Mouse (Mus musculus) bone marrow, adult 2 months (tissue): ENCODE results near the gene Sec61g. TPM values are rescaled to one million over a fixed set of nuclear protein-coding genes. Genes with fewer than 3 reads are reported as not detected.
A peak's percentile ranks its signal among the peaks of the same experiment; 100 is the strongest.

Source experiments
- H3K27ac ChIP-seq: fragments of 200-500 bp; 2 replicates; pipeline ENCODE4 v1.5.1; 2012; ENCODE audit warnings: low read depth, mild to moderate bottlenecking, control low read depth, inconsistent platforms, low read length; ENCODE audit not compliant: control insufficient read depth, poor library complexity, insufficient read depth
- H3K4me1 ChIP-seq: fragments of 200-500 bp; 2 replicates; pipeline ENCODE4 v1.6.1; 2011; ENCODE audit warnings: low read length; ENCODE audit not compliant: control insufficient read depth, insufficient read depth
- H3K4me3 ChIP-seq: fragments of 200-500 bp; replicated peaks from 2 replicates; pipeline ENCODE3; 2011; ENCODE audit warnings: mild to moderate bottlenecking, low read depth, low read length, control low read depth; ENCODE audit not compliant: control insufficient read depth
- CTCF ChIP-seq: fragments of 200-500 bp; IDR thresholded peaks from 2 replicates; pipeline ENCODE4 v1.5.1; 2011; ENCODE audit warnings: low read length, control low read depth; ENCODE audit not compliant: control insufficient read depth, insufficient read depth
- POLR2A ChIP-seq: fragments of 200-500 bp; IDR thresholded peaks from 2 replicates; pipeline ENCODE4 v1.6.1; 2011; ENCODE audit warnings: low read depth, mild to moderate bottlenecking, control low read depth, low read length, borderline replicate concordance; ENCODE audit not compliant: control insufficient read depth
- WGBS: fragments of 180-500 bp; shearing (Covaris S2); methylation state at CpG from one replicate; pipeline ENCODE4 v1.1.7; 2018; 5-methylcytosine and 5-hydroxymethylcytosine counted together
- polyA plus RNA-seq: library from polyadenylated mRNA; stranded (reverse); fragments of >200 nt; gene quantifications from 2 replicates; pipeline ENCODE4 v1.2.4, GENCODE M21; 2011; ENCODE audit warnings: low replicate concordance; ENCODE audit not compliant: missing spikeins, insufficient read depth, insufficient read length

Sec61g gene
- 36.9 and 44.4 TPM in 2 replicates for polyA plus RNA-seq

DNA sequence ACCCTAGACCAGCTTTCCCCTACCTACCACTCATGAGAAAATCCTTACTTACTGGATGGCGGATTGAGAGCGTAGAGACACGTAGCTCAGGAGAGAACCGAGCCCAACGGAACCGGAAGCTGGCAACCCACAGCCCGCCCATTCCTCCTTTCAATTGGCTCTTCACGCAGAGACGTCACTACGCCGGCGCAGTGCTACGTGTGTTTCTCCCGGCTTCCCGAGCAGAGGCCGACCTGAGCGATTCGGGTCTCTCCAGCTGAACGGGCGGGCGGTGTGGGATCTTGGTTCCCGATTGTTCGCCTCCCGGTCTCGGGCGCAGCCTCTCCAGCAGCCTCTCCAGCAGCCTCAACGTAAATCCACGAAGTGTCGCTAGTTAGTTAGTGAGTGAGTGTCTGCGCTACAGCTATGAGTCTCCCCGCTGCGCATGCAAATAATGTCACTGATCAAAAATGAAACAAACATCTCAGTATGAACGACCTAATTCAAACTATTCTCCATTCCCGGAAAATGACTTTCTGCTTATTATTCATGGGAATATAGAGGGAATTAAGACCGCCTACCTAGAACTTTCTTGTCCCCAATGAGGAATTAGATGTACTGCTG, at the start of gene Sec61g:
TSS of gene Sec61g (minus strand) at position 433 of the 603 bp plus-strand sequence.
- peak; percentile 95 for TF ChIP-seq POLR2A
- no peak for TF ChIP-seq CTCF
- peak within 1 kb of the TSS; percentile 89 for H3K27ac ChIP-seq
- no peaks in the 10 kb centered on the region for H3K4me1 ChIP-seq
- H3K4me3 ChIP-seq, result peak within 1 kb of the TSS; percentile 99
- WGBS, result under 1% methylated on average over 35 of the region's 35 CpGs

DNA sequence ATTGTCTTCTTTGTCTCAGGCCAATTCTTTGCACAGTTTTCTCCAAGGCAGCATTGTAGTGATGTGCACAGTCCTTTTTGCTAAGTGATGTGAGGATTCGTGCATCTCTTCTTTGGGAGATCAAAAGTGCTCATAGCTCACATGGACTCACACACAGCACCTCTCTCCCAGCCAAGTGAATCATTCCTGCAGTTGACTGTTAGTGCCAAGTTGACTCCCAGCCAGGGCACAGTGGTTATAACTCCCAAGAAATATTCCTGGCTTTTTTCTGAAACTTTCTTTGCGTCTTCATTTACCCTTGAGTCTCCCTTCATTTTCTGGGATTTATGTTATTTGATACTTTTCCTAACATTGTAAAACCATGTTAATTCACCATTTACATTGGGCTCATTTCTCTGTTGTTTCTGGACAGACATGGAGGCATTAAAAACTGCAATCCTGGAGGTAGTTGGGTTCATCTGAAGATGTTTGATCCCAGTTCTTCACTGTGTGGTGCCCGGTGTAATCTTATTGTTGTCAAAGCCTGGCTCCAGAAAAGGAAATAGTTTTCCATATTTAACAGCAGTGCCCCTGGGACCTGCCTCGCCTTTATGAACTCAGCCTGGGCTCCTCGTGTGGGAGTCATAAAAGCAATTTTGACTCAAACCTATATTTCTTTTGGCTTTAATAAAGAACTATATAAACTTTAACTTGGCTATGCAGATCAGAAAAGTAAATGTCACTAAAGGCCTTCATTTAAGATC, 38.3 kb upstream of the Sec61g start:
- Histone ChIP-seq H3K4me1 (no peaks in the 10 kb centered on the region), H3K4me3 (no peak overlapping the region), H3K27ac (no peak overlapping the region)
- WGBS, result 69% methylated on average over 5 of the region's 5 CpGs
- TF ChIP-seq POLR2A, result no peak
- no peak for TF ChIP-seq CTCF

DNA sequence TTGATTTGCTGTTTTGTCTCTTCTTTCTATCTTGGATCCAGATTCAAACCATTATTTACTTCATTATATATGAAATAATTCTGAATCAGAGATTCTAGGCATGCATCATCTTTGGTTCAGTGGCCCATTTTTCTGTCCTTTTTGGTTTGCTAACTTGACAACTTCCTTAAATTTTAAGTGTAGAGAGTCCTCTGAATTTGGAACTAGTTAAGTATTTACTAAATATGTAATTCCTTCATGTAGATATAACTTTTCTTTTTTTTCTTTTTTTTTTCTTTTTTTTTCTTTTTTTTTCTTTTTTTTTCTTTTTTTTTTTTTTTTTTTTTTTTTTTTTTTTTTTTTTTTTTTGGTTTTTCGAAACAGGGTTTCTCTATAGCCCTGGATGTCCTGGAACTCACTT, 29.1 kb upstream of the Sec61g start:
- WGBS, result 80% methylated on average over 1 of the region's 1 CpGs
- H3K4me1 ChIP-seq, result no peaks in the 10 kb centered on the region
- no peak overlapping the region for H3K4me3 ChIP-seq
- TF ChIP-seq CTCF (no peak), POLR2A (no peak)
- no peak overlapping the region for H3K27ac ChIP-seq

DNA sequence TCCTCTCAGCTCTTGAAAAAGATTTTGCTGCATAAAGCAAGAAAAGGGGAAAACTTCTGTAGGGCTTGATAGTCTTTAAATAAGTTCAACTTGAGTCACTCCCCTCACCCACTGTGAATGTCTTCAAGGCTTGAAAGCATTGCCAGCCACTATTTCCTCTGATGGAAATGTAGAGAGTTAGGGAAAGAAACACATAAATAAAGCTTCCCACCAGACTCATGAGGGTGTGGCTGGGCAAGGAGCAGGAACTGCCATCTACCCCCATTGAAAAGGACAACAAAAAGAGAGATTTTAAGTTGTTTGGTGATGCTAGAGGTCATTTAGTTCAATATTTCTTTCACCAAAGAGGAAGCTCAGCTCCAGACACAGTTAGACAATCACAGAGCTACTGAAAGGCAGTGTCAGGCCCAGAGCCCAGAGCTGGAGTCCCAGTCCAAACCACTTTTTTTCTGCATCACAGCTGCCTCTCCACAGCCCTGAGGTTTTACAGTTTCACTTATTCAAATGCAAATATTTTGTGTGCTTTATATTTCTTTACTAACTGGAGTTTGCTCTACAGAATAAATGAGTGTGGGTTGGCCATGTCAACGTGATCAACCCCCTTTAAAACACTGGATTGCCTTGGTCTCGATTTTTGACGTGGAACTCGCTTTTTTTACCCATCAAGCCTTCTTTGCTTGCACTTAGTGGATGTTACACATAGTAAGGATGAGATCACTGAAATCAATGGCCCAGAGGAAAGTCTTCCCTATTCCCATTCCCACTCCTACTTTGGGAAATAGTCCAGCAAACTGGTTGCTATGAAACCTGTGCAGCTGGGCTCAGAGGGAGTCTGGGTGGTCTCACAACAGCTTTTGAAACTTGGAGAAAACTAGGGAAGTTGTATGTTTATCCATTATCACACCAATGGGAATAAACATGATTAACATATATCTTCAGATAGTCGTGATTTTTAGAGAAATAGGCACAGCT, 26.6 kb upstream of the Sec61g start:
- Histone ChIP-seq H3K4me3 (no peak overlapping the region), H3K4me1 (no peaks in the 10 kb centered on the region), H3K27ac (no peak overlapping the region)
- WGBS, result 67% methylated on average over 5 of the region's 5 CpGs
- TF ChIP-seq CTCF, result no peak
- no peak for TF ChIP-seq POLR2A

DNA sequence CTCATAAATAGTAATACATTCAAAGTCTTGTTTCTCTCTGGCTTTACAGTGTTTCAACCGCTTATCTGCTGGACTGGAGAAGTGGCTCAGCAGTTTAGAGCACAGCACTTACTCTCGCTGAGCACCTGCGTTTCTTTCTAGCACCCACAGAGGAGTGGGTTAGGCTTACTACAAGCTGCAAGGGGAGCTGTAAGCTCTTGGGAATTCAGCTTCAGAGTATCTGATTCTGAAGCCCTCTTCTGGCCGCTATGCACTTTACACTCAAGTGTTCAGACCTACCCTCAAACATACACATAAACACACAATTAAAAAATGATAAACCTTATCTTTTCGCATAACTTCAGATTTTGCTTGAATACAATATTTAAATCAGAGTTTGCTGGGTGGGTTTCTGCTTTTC, 24.6 kb upstream of the Sec61g start:
- Histone ChIP-seq H3K4me1 (no peaks in the 10 kb centered on the region), H3K4me3 (no peak overlapping the region), H3K27ac (no peak overlapping the region)
- TF ChIP-seq CTCF, result no peak
- TF ChIP-seq POLR2A, result no peak
- 31% methylated on average over 5 of the region's 5 CpGs for WGBS

DNA sequence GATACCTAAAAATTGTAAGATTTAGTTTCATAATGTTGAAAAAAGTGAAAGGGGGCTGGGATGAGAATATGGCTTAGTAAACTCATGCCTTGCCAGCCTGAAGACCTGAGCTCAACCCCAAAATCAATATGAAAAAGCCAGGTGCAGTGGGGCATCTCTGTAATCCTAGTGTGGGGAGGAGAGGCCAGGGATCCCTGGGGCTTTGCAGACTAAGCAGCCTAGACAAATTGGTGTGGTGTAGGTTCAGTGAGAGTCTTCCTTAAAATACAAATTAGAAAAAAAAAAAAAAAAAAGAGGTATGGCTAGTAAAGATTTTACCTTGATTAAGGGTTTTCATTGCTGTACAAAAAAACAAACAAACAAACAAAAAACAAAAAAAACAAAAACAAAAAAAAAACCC, 20.6 kb upstream of the Sec61g start:
- no peaks in the 10 kb centered on the region for H3K4me1 ChIP-seq
- H3K4me3 ChIP-seq, result no peak overlapping the region
- TF ChIP-seq CTCF (no peak), POLR2A (no peak)
- no peak overlapping the region for H3K27ac ChIP-seq

DNA sequence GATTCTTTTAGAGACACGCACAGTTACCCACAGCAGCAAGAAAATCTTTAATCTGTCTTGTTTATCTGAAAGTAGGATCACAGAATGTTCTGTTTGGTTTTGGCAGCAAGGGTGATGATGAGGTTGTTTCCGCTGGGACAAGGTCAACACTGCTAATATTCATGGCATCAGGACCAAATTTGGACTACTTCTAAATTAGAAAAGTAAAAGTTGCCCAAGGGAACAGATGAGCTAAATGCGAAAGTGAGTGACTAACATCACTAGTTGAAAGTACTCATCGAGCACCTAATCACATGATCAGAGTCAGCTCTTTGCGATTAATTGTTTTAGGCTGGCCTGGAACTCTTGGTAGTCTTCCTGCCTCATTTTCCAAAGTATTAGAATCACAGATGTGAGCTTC, 20.1 kb upstream of the Sec61g start:
- 78% methylated on average over 5 of the region's 5 CpGs for WGBS
- H3K27ac ChIP-seq, result no peak overlapping the region
- H3K4me1 ChIP-seq, result no peaks in the 10 kb centered on the region
- no peak overlapping the region for H3K4me3 ChIP-seq
- TF ChIP-seq POLR2A (no peak), CTCF (no peak)

DNA sequence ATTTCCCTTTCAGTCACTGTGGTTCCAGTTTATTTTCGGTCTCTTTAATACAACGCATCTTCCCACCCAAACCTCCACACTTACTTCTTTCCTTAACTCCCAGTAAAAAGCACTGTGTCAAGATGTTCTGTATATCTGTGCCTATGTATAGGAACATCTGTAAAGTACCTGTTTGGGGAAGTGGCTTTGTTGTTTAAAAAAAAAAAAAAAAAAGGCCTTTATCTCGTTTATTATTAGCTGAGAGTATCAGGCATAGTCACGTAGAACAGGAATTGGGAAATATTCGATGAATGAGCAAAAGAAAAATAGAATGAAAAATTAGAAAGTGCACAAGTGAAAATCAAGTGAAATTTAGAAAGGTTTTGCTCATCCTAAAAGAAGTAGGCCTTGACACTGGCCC, 19.5 kb upstream of the Sec61g start:
- WGBS, result 58% methylated on average over 5 of the region's 5 CpGs

More for the DNA sequence above, 19.5 kb upstream of the Sec61g start:
- no peaks in the 10 kb centered on the region for H3K4me1 ChIP-seq
- H3K27ac ChIP-seq, result no peak overlapping the region
- no peak overlapping the region for H3K4me3 ChIP-seq
- no peak for TF ChIP-seq POLR2A
- TF ChIP-seq CTCF, result no peak
